Mouse (Mus musculus) kidney, adult 2 months (tissue): ENCODE measurements at regions not wholly inside any gene's neighbourhood (a gene's known extent, or its start where the extent isn't known, plus 50 kb on each side); places are given as distances from the start of the nearest gene placed in this dataset.

ENCODE experiments used
- DNase-seq: peaks from one replicate; pipeline ENCODE4 v3.0.0; 2021
- H3K27ac ChIP-seq: fragments of 200-500 bp; 2 replicates; pipeline ENCODE4 v1.5.1; 2012; ENCODE audit warnings: low read depth, low read length, control low read depth, inconsistent platforms; ENCODE audit not compliant: insufficient read depth
- H3K27me3 ChIP-seq: fragments of 200-500 bp; replicated peaks from 2 replicates; pipeline ENCODE4 v1.6.1; 2012; ENCODE audit warnings: mild to moderate bottlenecking, moderate library complexity, low read length, inconsistent platforms; ENCODE audit not compliant: control insufficient read depth, insufficient read depth
- H3K36me3 ChIP-seq: fragments of 200-500 bp; 2 replicates; pipeline ENCODE4 v1.6.1; 2012; ENCODE audit warnings: mild to moderate bottlenecking, moderate library complexity, low read length, inconsistent platforms; ENCODE audit not compliant: control insufficient read depth, insufficient read depth
- H3K4me1 ChIP-seq: fragments of 200-500 bp; 2 replicates; pipeline ENCODE4 v1.6.1; 2011; ENCODE audit warnings: low read length; ENCODE audit not compliant: control insufficient read depth, insufficient read depth
- H3K4me3 ChIP-seq: fragments of 200-500 bp; 2 replicates; pipeline ENCODE4 v1.5.1; 2011; ENCODE audit warnings: mild to moderate bottlenecking, low read depth, low read length, control low read depth; ENCODE audit not compliant: insufficient read depth
- CTCF ChIP-seq: fragments of 200-500 bp; conservative IDR thresholded peaks from 2 replicates; pipeline ENCODE4 v1.5.1; 2011; ENCODE audit warnings: low read depth, mild to moderate bottlenecking, control low read depth, low read length, moderate library complexity, mixed read lengths; ENCODE audit not compliant: insufficient read depth, insufficient read length
- POLR2A ChIP-seq: fragments of 200-500 bp; IDR thresholded peaks from one replicate; pipeline ENCODE4 v1.6.1; 2011; ENCODE audit warnings: low read depth, low read length, control low read depth
- WGBS: fragments of 180-500 bp; shearing (Covaris S2); methylation state at CpG from one replicate; pipeline ENCODE4 v1.1.7; 2018; 5-methylcytosine and 5-hydroxymethylcytosine counted together

GRCm38 (mm10) chr4:64811974-64812373 lies 312.0 kb upstream of the Pappa start:
- TF ChIP-seq CTCF: no peak
- Histone ChIP-seq H3K4me1 (no peaks in the 10 kb centered on the region), H3K27me3 (no peaks in the 10 kb centered on the region), H3K36me3 (no peaks in the 10 kb centered on the region), H3K27ac (no peak overlapping the region; the same call in 1 of the 2 replicates), H3K4me3 (no peak overlapping the region)
- peak; percentile 92 for DNase-seq

- Histone ChIP-seq H3K4me3 (no peak overlapping the region), H3K36me3 (no peaks in the 10 kb centered on the region), H3K27ac (no peak overlapping the region), H3K27me3 (no peaks in the 10 kb centered on the region), H3K4me1 (no peaks in the 10 kb centered on the region)
- WGBS: 45% methylated on average over 4 of the region's 4 CpGs
- DNase-seq: no peak
- TF ChIP-seq POLR2A: no peak
- TF ChIP-seq CTCF: no peak
These were observed 311.2 kb upstream of the Pappa start for GRCm38 (mm10) chr4:64812812-64813211.

- TF ChIP-seq CTCF: peak; percentile 60; the same call in 1 of the 2 replicates
- no peak for TF ChIP-seq POLR2A
- H3K36me3 ChIP-seq: no peaks in the 10 kb centered on the region
- 52% methylated on average over 2 of the region's 2 CpGs for WGBS
- no peaks in the 10 kb centered on the region for H3K4me1 ChIP-seq
- H3K4me3 ChIP-seq: no peak overlapping the region
- no peaks in the 10 kb centered on the region for H3K27me3 ChIP-seq
- no peak overlapping the region for H3K27ac ChIP-seq
- DNase-seq: peak; percentile 59
These were observed 291.1 kb upstream of the Pappa start for GRCm38 (mm10) chr4:64832882-64833281.

- no peak for TF ChIP-seq CTCF
- no peak for TF ChIP-seq POLR2A
- 69% methylated on average over 2 of the region's 2 CpGs for WGBS
- H3K36me3 ChIP-seq: no peaks in the 10 kb centered on the region
- no peak overlapping the region for H3K27ac ChIP-seq
- DNase-seq: peak; percentile 24
- H3K4me1 ChIP-seq: no peaks in the 10 kb centered on the region
- H3K27me3 ChIP-seq: no peaks in the 10 kb centered on the region
- no peak overlapping the region for H3K4me3 ChIP-seq
These were observed 249.5 kb upstream of the Pappa start for GRCm38 (mm10) chr4:64874521-64874920.

- no peak for TF ChIP-seq POLR2A
- TF ChIP-seq CTCF: no peak
- no peak overlapping the region for H3K4me3 ChIP-seq
- no peak overlapping the region for H3K27ac ChIP-seq
- 81% methylated on average over 1 of the region's 1 CpGs for WGBS
- H3K27me3 ChIP-seq: no peaks in the 10 kb centered on the region
- H3K4me1 ChIP-seq: no peaks in the 10 kb centered on the region
- H3K36me3 ChIP-seq: no peaks in the 10 kb centered on the region
- peak; percentile 5 for DNase-seq
These were observed 247.1 kb upstream of the Pappa start for GRCm38 (mm10) chr4:64876924-64877323.

GRCm38 (mm10) chr4:64897935-64898334 lies 226.0 kb upstream of the Pappa start:
- Histone ChIP-seq H3K27me3 (no peaks in the 10 kb centered on the region), H3K36me3 (no peaks in the 10 kb centered on the region), H3K4me1 (no peaks in the 10 kb centered on the region), H3K27ac (no peak overlapping the region), H3K4me3 (no peak overlapping the region)
- 89% methylated on average over 3 of the region's 3 CpGs for WGBS
- no peak for DNase-seq
- TF ChIP-seq CTCF (no peak), POLR2A (no peak)

- WGBS: 72% methylated on average over 5 of the region's 5 CpGs
- peak; percentile 3 for DNase-seq
- H3K4me1 ChIP-seq: no peaks in the 10 kb centered on the region
These were observed 222.7 kb upstream of the Pappa start for GRCm38 (mm10) chr4:64901091-64901845.

More at GRCm38 (mm10) chr4:64901091-64901845, 222.7 kb upstream of the Pappa start:
- no peaks in the 10 kb centered on the region for H3K36me3 ChIP-seq
- H3K27ac ChIP-seq: no peak overlapping the region
- no peak overlapping the region for H3K4me3 ChIP-seq
- H3K27me3 ChIP-seq: no peaks in the 10 kb centered on the region; the same call in 1 of the 2 replicates
- TF ChIP-seq CTCF (no peak), POLR2A (no peak)
